Mouse (Mus musculus) frontal cortex, postnatal 10 days (tissue): ENCODE measurements around the gene Sec13.
"Not testable (repeated sequence)": the region's sequence is repeated elsewhere in the genome, so short reads cannot be mapped to it uniquely, and the experiment has no call there.

Source experiments
- DNase-seq, 2 experiments: peaks; one replicate each; pipeline ENCODE4 v3.0.0; 2022; ENCODE audit warnings: low spot score in 2 of 2, mixed read lengths in 1 of 2

The Sec13 gene

GRCm38 (mm10) chr6:113740236-113741217, at the start of gene Sec13:
TSS of gene Sec13 (minus strand) at chr6:113740743.
- DNase-seq, result peak; percentile 84 to 86

- no peak for DNase-seq
These were observed 47.0 kb upstream of the Sec13 start for GRCm38 (mm10) chr6:113787459-113787968.

GRCm38 (mm10) chr6:113785658-113786057, 45.1 kb upstream of the Sec13 start:
- no peak for DNase-seq

- no peak for DNase-seq
These were observed 37.7 kb upstream of the Sec13 start for GRCm38 (mm10) chr6:113778229-113778753.

- no peak for DNase-seq
These were observed 28.3 kb upstream of the Sec13 start for GRCm38 (mm10) chr6:113768804-113769203.

GRCm38 (mm10) chr6:113761644-113762043, 21.1 kb upstream of the Sec13 start:
- peak in 1 of 2 experiments; percentile 45 for DNase-seq

GRCm38 (mm10) chr6:113749119-113749685, 8.7 kb upstream of the Sec13 start:
- no peak for DNase-seq

- no peak for DNase-seq
These were observed 7.8 kb upstream of the Sec13 start for GRCm38 (mm10) chr6:113748351-113748750.

- DNase-seq, result no peak
These were observed 6.7 kb upstream of the Sec13 start for GRCm38 (mm10) chr6:113747284-113747683.

GRCm38 (mm10) chr6:113745117-113745516, 4.6 kb upstream of the Sec13 start:
- no peak for DNase-seq

GRCm38 (mm10) chr6:113743111-113743510, 2.6 kb upstream of the Sec13 start:
- no peak for DNase-seq

- no peak for DNase-seq
These were observed 1.8 kb upstream of the Sec13 start for GRCm38 (mm10) chr6:113742321-113742720.

GRCm38 (mm10) chr6:113741425-113741824, 882 bp upstream of the Sec13 start:
- no peak for DNase-seq

GRCm38 (mm10) chr6:113737318-113738046, 3.1 kb downstream of the Sec13 start:
- DNase-seq, result no peak

GRCm38 (mm10) chr6:113731296-113731695, 9.2 kb downstream of the Sec13 start:
- DNase-seq, result no peak

- no peak for DNase-seq
These were observed 12.4 kb downstream of the Sec13 start for GRCm38 (mm10) chr6:113728181-113728580.

GRCm38 (mm10) chr6:113721061-113721460, 19.5 kb downstream of the Sec13 start:
- DNase-seq, result no peak

GRCm38 (mm10) chr6:113719878-113720277, 20.7 kb downstream of the Sec13 start, which contains the start of gene Ghrl:
TSS of gene Ghrl (minus strand) at chr6:113719880.
- no peak for DNase-seq

- no peak for DNase-seq
These were observed 23.0 kb downstream of the Sec13 start for GRCm38 (mm10) chr6:113717541-113717940.

- DNase-seq, result no peak
These were observed 25.7 kb downstream of the Sec13 start for GRCm38 (mm10) chr6:113714797-113715196.

GRCm38 (mm10) chr6:113714276-113714675, 26.3 kb downstream of the Sec13 start:
- no peak for DNase-seq

GRCm38 (mm10) chr6:113713389-113713788, 27.2 kb downstream of the Sec13 start:
- DNase-seq, result not testable (repeated sequence)
